Mouse (Mus musculus) MN1 (cell line): ENCODE measurements at regions not wholly inside any gene's neighbourhood (a gene's known extent, or its start where the extent isn't known, plus 50 kb on each side); places are given as distances from the start of the nearest gene placed in this dataset.

ENCODE experiments used
- DNase-seq: peaks from one replicate; pipeline ENCODE4 v3.0.0-alpha.2; 2016; ENCODE audit warnings: low spot score

GRCm38 (mm10) chr10:124320191-124321110 is 1056.7 kb downstream of the Fam19a2 start:
- DNase-seq, result no peak

- DNase-seq, result no peak
Observed at GRCm38 (mm10) chr10:124332491-124332890, 1056.8 kb downstream of the Slc16a7 start.

- DNase-seq, result no peak
Observed at GRCm38 (mm10) chr10:124338923-124339322, 1050.3 kb downstream of the Slc16a7 start.

GRCm38 (mm10) chr10:124349300-124349699 is 1040.0 kb downstream of the Slc16a7 start:
- peak; percentile 98 for DNase-seq

DNA sequence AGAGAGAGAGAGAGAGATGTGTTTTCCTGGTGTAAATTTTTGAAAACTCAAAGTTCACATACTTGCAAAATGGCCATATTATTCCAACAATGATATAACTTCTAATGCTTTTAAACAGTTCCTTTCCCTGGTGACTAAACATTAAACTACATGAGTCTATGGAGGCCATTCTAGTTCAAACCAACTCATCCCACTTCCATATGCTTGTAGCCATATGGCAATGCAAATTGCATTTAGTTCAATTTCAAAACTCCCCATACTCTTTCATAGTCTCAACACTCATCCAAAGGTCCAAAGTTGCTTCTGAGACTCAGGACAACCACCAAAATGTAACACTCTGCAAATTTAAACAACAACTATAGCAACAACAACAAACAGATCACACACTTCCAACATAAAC is 1026.5 kb downstream of the Slc16a7 start:
- no peak for DNase-seq

DNA sequence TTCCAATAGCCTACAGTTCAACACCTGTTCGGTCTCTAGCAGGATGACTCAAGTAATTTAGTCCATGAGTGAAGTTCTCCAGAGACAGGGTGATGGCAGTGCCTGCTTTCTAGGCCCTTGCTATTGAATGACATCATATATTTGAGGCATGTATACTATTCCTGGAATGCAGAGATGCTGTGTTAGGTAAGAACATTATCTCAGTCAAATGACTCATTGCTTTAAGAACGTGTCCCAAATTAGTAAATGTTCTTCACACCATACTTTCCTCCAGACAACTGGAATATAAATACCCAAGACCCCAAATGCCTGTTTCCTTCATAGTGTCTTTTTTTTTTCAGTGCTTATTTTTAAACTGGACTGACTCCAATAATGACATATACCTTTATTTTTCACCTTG is 1018.3 kb downstream of the Slc16a7 start:
- no peak for DNase-seq

DNA sequence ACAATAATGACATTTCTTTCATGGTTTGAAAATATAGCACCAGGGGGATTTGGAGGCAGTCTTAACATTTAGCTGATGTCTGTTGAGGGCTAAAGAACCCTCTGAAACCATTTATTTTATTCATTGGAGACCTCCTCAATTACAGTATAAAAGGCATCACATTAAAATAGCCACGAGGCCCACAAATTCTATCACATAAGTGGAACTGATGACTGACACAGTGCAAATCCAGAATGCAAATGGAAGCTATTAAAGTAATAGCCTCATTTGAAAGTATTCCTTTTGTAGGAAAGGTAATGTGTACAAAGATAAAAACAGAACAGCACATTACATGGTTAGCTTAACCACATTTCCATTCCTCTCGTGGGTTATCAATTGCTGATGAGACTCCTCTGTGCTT is 986.6 kb downstream of the Slc16a7 start:
- DNase-seq, result no peak

- no peak for DNase-seq
Observed at GRCm38 (mm10) chr10:124409633-124410032, 979.6 kb downstream of the Slc16a7 start.

GRCm38 (mm10) chr10:124416531-124416930 is 972.7 kb downstream of the Slc16a7 start:
- peak; percentile 25 for DNase-seq

DNA sequence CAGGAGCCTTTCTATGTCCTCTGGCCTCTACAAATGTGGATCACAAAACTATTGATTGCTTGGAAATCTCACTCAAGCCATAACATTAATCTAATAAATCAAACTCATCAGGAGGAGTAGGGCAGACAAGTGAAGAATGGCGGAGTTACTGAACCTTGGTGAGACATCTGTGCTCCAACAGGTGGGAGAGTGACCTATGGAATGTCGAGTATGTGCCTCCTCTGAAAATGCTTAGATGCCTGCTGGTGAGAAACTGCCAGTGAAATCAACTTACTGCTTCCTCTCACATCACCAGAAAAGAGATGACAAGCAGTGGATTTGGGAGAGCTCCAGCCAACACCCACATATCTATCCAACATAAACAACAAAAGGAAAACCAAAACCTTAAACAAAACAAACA is 965.8 kb downstream of the Slc16a7 start:
- no peak for DNase-seq
